Mouse (Mus musculus): ENCODE results near the gene Kcnj5. TPM values are rescaled to one million over a fixed set of nuclear protein-coding genes. Genes with fewer than 3 reads are reported as not detected.
A peak's percentile ranks its signal among the peaks of the same experiment; 100 is the strongest.

Kcnj5 gene
- total RNA-seq (2014; rRNA removed): 1.9 and 3.2 TPM in 2 replicates
- 1.2 and 1.4 TPM in 2 replicates for polyA plus RNA-seq (2015; fragmentation: Nextera tagmentation; extraction: Ambion mirVana)

DNA sequence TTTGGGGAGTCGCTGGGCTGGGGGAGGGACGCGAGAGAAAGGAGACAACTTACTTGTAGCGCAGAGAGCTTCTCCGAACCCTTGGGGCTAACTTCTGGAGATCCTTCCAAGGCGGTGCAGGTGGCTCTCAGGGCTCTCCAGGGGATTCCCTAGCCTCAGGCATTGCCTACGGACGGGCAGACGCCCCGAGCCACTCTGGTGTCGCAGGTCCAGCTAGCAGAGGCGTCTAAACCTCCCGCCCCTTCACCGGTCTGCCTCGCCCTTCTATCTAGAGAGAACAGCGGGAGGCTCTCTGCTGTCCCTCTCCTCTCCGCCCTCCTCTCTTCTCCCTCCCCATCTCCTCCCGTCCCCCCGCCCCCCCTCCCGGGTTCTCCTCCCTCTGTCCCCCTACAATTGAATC, at the start of gene Kcnj5:
Kcnj5 (minus strand) TSS at position 300 of the 400 bp plus-strand sequence.
- WGBS: 3% methylated on average over 14 of the region's 20 CpGs
- Histone ChIP-seq H3K36me3 (ENCODE audit: insufficient read depth, low read length) (no peaks in the 10 kb centered on the region), H3K27ac (ENCODE audit: low read depth, low read length) (no peak within 1 kb of the TSS), H3K9ac (replicated peaks; ENCODE audit: low read length, poor library complexity, severe bottlenecking) (peak within 1 kb of the TSS; percentile 30; the same call in 1 of the 2 replicates), H3K27me3 (ENCODE audit: insufficient read depth, low read length) (0 out of 2 replicates have a peak, but pooled peaks cover 13% of the 10 kb centered on the region), H3K9me3 (ENCODE audit: low read length) (no peaks in the 10 kb centered on the region), H3K4me1 (ENCODE audit: insufficient read depth, low read length) (peaks cover 7% of the 10 kb centered on the region; the same call in 1 of the 2 replicates), H3K4me2 (ENCODE audit: low read depth, low read length, poor library complexity, severe bottlenecking) (peak within 1 kb of the TSS; percentile 76), H3K4me3 (ENCODE audit: low read depth, low read length) (peak within 1 kb of the TSS; percentile 35)
- TF ChIP-seq CTCF (IDR thresholded peaks at IDR 0.05): no peak
- ATAC-seq (ENCODE audit: low FRiP score) (0 out of 2 replicates have a peak, but pooled peaks have one; percentile 31), DNase-seq (ENCODE audit: low spot score) (no peak)

DNA sequence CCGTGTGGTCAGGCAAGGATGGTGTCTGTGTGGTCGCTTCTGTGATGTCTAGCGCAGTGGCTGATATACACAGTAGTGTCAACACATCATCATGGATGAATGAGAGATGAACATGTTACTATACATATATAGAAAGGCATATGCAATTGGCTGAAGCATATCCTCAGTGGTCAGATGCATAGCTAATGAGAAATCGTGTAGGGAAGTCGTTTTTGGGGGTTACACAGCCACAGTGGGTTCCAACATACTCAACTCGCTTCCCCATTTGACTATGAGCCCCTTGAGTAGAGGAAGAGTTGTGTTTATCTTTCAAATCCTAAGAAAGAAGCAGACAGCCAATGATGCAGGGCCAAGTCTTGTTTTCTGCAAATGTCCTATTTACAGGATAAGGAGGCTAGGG, 48.6 kb upstream of the Kcnj5 start:
- ATAC-seq (ENCODE audit: low FRiP score): no peak
- Histone ChIP-seq H3K9me3 (ENCODE audit: low read length) (no peaks in the 10 kb centered on the region), H3K27ac (ENCODE audit: low read depth, low read length) (no peak overlapping the region), H3K36me3 (ENCODE audit: insufficient read depth, low read length) (no peaks in the 10 kb centered on the region), H3K9ac (replicated peaks; ENCODE audit: low read length, poor library complexity, severe bottlenecking) (no peak overlapping the region), H3K4me2 (ENCODE audit: low read depth, low read length, poor library complexity, severe bottlenecking) (no peak overlapping the region), H3K4me1 (ENCODE audit: insufficient read depth, low read length) (no peaks in the 10 kb centered on the region), H3K27me3 (ENCODE audit: insufficient read depth, low read length) (no peaks in the 10 kb centered on the region), H3K4me3 (ENCODE audit: low read depth, low read length) (no peak overlapping the region)
- no peak for DNase-seq (ENCODE audit: low spot score)
- 86% methylated on average over 6 of the region's 6 CpGs for WGBS
- TF ChIP-seq CTCF (IDR thresholded peaks at IDR 0.05): no peak

DNA sequence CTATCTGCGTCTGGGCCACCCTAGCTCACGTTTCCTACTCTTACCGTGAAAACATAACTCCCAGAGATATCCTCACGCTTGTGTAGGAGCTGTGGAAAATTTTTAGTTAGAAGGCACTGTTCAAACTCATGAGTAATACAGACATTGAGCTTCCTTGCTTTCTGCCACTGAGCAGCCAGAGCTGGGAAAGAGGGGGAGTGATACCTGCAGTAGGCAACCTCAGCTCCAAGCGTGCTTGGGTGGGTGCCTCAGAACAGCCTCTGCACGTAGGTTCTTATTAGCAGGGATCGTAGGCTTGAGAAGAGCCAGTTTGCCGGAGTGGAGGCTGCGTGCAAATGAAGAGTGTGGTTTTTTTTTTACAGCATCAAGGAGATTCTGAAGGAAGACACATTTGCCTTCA, 47.6 kb upstream of the Kcnj5 start:
- Histone ChIP-seq H3K9me3 (ENCODE audit: low read length) (no peaks in the 10 kb centered on the region), H3K4me3 (ENCODE audit: low read depth, low read length) (no peak overlapping the region), H3K4me2 (ENCODE audit: low read depth, low read length, poor library complexity, severe bottlenecking) (no peak overlapping the region), H3K27ac (ENCODE audit: low read depth, low read length) (no peak overlapping the region), H3K9ac (replicated peaks; ENCODE audit: low read length, poor library complexity, severe bottlenecking) (no peak overlapping the region), H3K36me3 (ENCODE audit: insufficient read depth, low read length) (no peaks in the 10 kb centered on the region), H3K4me1 (ENCODE audit: insufficient read depth, low read length) (no peaks in the 10 kb centered on the region), H3K27me3 (ENCODE audit: insufficient read depth, low read length) (no peaks in the 10 kb centered on the region)
- no peak for TF ChIP-seq CTCF (IDR thresholded peaks at IDR 0.05)
- DNase-seq (ENCODE audit: low spot score) (no peak), ATAC-seq (ENCODE audit: low FRiP score) (no peak)
- 84% methylated on average over 9 of the region's 9 CpGs for WGBS

DNA sequence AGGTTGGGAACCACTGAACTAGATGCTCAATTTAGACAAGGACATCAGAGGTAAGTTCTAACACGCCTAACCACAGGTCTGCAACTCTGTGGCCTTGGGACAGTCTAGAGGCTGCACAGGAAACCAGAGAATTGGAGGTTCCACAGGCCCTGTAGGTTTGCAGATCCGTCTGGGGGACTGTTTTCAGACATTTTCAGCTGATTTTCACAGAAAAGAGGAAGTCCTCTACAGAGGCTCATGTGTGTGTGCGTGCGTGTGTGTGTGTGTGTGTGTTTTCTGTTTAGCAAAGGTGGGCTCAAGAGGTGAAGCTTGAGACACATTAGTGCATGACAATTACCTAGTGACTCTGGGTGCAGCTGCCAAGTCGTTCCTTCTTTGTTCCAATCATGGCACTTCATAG, 46.9 kb upstream of the Kcnj5 start:
- no peak overlapping the region for H3K4me2 ChIP-seq (ENCODE audit: low read depth, low read length, poor library complexity, severe bottlenecking)
- no peaks in the 10 kb centered on the region for H3K9me3 ChIP-seq (ENCODE audit: low read length)
- TF ChIP-seq CTCF (IDR thresholded peaks at IDR 0.05): no peak
- H3K36me3 ChIP-seq (ENCODE audit: insufficient read depth, low read length): no peaks in the 10 kb centered on the region
- H3K4me1 ChIP-seq (ENCODE audit: insufficient read depth, low read length): no peaks in the 10 kb centered on the region
- DNase-seq (ENCODE audit: low spot score) (no peak), ATAC-seq (ENCODE audit: low FRiP score) (no peak)
- 87% methylated on average over 5 of the region's 5 CpGs for WGBS
- H3K27ac ChIP-seq (ENCODE audit: low read depth, low read length): no peak overlapping the region
- H3K9ac ChIP-seq (replicated peaks; ENCODE audit: low read length, poor library complexity, severe bottlenecking): no peak overlapping the region
- no peaks in the 10 kb centered on the region for H3K27me3 ChIP-seq (ENCODE audit: insufficient read depth, low read length)
- H3K4me3 ChIP-seq (ENCODE audit: low read depth, low read length): no peak overlapping the region

DNA sequence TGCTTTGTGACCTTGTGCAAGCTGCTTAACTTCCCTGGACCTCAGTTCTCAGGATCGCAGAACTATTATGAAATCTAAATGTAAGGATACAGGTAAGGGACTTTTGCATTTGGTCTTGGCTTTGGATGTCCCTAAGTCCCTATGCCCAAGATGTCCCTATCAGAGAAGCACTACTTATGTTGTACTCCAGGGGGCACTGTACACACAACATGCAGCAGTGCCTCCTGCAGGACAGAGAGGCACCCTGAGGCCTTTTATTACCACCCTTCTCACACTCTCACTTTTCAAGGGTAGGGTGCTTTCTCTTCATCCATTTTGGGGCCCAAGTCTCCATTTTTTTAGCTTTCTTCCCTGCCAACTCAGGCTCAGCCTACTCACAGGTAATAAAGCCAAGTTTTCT, 44.0 kb upstream of the Kcnj5 start:
- no peaks in the 10 kb centered on the region for H3K4me1 ChIP-seq (ENCODE audit: insufficient read depth, low read length)
- H3K4me3 ChIP-seq (ENCODE audit: low read depth, low read length): no peak overlapping the region
- no peak for DNase-seq (ENCODE audit: low spot score)
- no peaks in the 10 kb centered on the region for H3K9me3 ChIP-seq (ENCODE audit: low read length)
- ATAC-seq (ENCODE audit: low FRiP score): no peak
- H3K36me3 ChIP-seq (ENCODE audit: insufficient read depth, low read length): no peaks in the 10 kb centered on the region
- H3K27me3 ChIP-seq (ENCODE audit: insufficient read depth, low read length): no peaks in the 10 kb centered on the region
- peak; percentile 61 for TF ChIP-seq CTCF (IDR thresholded peaks at IDR 0.05)
- no peak overlapping the region for H3K9ac ChIP-seq (replicated peaks; ENCODE audit: low read length, poor library complexity, severe bottlenecking)
- 97% methylated on average over 1 of the region's 1 CpGs for WGBS
- no peak overlapping the region for H3K27ac ChIP-seq (ENCODE audit: low read depth, low read length)
- H3K4me2 ChIP-seq (ENCODE audit: low read depth, low read length, poor library complexity, severe bottlenecking): no peak overlapping the region

DNA sequence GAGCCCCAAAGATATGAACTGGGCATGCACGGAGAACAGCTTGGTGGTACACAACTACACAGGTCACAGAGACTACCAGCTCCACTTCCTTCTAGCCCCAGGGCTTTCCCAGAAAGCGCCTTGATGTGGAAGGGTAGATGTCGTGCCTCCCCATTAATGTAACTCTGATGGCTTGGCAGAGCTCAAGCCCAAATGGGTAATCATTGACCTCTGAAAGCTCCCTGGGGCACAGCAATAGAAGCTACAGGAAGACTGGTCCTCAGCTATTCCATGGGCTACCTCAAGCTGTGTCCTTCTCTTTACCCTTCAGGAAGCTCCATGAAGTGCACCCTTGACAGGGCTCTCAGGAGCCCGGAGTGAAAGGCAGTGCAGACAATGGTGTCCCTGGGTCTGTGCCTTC, 40.8 kb upstream of the Kcnj5 start:
- H3K4me3 ChIP-seq (ENCODE audit: low read depth, low read length): no peak overlapping the region
- no peak overlapping the region for H3K4me2 ChIP-seq (ENCODE audit: low read depth, low read length, poor library complexity, severe bottlenecking)
- no peak overlapping the region for H3K9ac ChIP-seq (replicated peaks; ENCODE audit: low read length, poor library complexity, severe bottlenecking)
- no peak for DNase-seq (ENCODE audit: low spot score)
- no peaks in the 10 kb centered on the region for H3K36me3 ChIP-seq (ENCODE audit: insufficient read depth, low read length)
- H3K27me3 ChIP-seq (ENCODE audit: insufficient read depth, low read length): no peaks in the 10 kb centered on the region
- ATAC-seq (ENCODE audit: low FRiP score): no peak
- H3K27ac ChIP-seq (ENCODE audit: low read depth, low read length): no peak overlapping the region
- WGBS: 83% methylated on average over 4 of the region's 4 CpGs
- H3K4me1 ChIP-seq (ENCODE audit: insufficient read depth, low read length): no peaks in the 10 kb centered on the region
- TF ChIP-seq CTCF (IDR thresholded peaks at IDR 0.05): no peak
- no peaks in the 10 kb centered on the region for H3K9me3 ChIP-seq (ENCODE audit: low read length)

Data from midbrain, postnatal 0 days (tissue).